In the genomic region with DNA sequence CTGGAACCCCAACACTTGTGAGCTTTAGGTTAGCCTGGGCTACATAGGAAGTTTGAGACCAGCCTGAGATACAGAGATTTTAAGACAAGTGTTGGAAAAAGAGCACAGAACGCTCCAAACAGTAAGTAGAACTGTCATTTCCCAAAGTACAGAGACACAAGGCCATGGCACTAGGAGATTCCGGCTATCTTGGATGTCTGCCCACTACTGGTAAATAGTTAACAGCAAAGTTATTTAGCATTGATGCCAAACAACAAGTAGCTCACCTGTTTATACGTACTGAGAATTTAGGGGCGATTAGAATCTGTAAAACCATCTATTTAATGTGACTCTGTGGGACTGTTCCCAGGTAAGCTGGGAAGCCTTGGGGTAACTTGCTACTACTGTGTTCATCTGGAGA, we compare ENCODE assay signal across 16 mouse cellular contexts.
"Had no signal": no experiment of that assay in that cellular context is flagged by ENCODE, and none has a peak within 500 bp of the region (broad histone marks: within the 10 kb centered on the region; RNA-seq: fewer than 3 reads in every experiment).

No protein-coding gene starts in this region.

- H3K27ac ChIP-seq: lung, embryonic 15.5 days; macrophage; midbrain, embryonic 13.5 days; midbrain, embryonic 15.5 days; neural tube, embryonic 12.5 days; stomach, embryonic 15.5 days; stomach, postnatal 0 days had no signal

- H3K9ac ChIP-seq: lung, embryonic 15.5 days; midbrain, embryonic 13.5 days; midbrain, embryonic 15.5 days; neural tube, embryonic 12.5 days; stomach, embryonic 15.5 days had no signal

- H3K27me3 ChIP-seq: lung, embryonic 15.5 days; megakaryocyte, embryonic 14.5 days; midbrain, embryonic 13.5 days; midbrain, embryonic 15.5 days; neural tube, embryonic 12.5 days; stomach, embryonic 15.5 days had no signal

- ATAC-seq: lung, postnatal 0 days; midbrain, embryonic 13.5 days; midbrain, embryonic 15.5 days had no signal

- H3K4me1 ChIP-seq: lung, embryonic 15.5 days; megakaryocyte, embryonic 14.5 days; neural tube, embryonic 12.5 days; stomach, embryonic 15.5 days had no signal

- H3K9me3 ChIP-seq: lung, embryonic 15.5 days; midbrain, embryonic 13.5 days; midbrain, embryonic 15.5 days; neural tube, embryonic 12.5 days; stomach, embryonic 15.5 days had no signal

- H3K36me3 ChIP-seq: lung, embryonic 15.5 days; midbrain, embryonic 13.5 days; midbrain, embryonic 15.5 days; neural tube, embryonic 12.5 days; stomach, embryonic 15.5 days had no signal

- DNase-seq: lung, postnatal 14 days; lung, postnatal 36 days; right cerebral cortex, postnatal 14 days; thymus, adult 2 months; thymus, postnatal 25 days; thymus, postnatal 4 days had no signal

- H3K4me3 ChIP-seq: lung, embryonic 15.5 days; megakaryocyte, embryonic 14.5 days; midbrain, embryonic 13.5 days; midbrain, embryonic 15.5 days; neural tube, embryonic 12.5 days; stomach, embryonic 15.5 days had no signal

- H3K4me2 ChIP-seq: lung, embryonic 15.5 days; midbrain, embryonic 11.5 days; midbrain, embryonic 13.5 days; midbrain, embryonic 15.5 days; neural tube, embryonic 12.5 days; stomach, embryonic 15.5 days had no signal
